Mouse (Mus musculus) hindbrain, embryonic 12.5 days (tissue): Measurements from ENCODE around the gene Vmn1r208. TPM values are rescaled to one million over a fixed set of nuclear protein-coding genes. Genes with fewer than 3 reads are reported as not detected.
"Not testable (repeated sequence)": the region's sequence is repeated elsewhere in the genome, so short reads cannot be mapped to it uniquely, and the experiment has no call there.

Source experiments
- ATAC-seq: fragments of 200-750 bp; cut with Nextera tagmentation; 2 replicates; pipeline ENCODE4 v1.8.0; 2017; ENCODE audit warnings: moderate TSS enrichment; ENCODE audit not compliant: low FRiP score
- H3K27ac ChIP-seq: fragments of 300-500 bp; sonication (generic); 2 replicates; pipeline ENCODE4 v1.5.1; 2016; ENCODE audit warnings: mild to moderate bottlenecking
- H3K27me3 ChIP-seq: fragments of 300-500 bp; sonication (generic); 2 replicates; pipeline ENCODE4 v1.6.1; 2016; ENCODE audit warnings: mild to moderate bottlenecking
- H3K36me3 ChIP-seq: fragments of 300-500 bp; sonication (generic); 2 replicates; pipeline ENCODE4 v1.6.1; 2016; ENCODE audit warnings: mild to moderate bottlenecking
- H3K4me1 ChIP-seq: fragments of 300-500 bp; sonication (generic); 2 replicates; pipeline ENCODE4 v1.6.1; 2016
- H3K4me2 ChIP-seq: fragments of 300-500 bp; sonication (generic); replicated peaks from 2 replicates; pipeline ENCODE4 v1.6.1; 2016; ENCODE audit warnings: mild to moderate bottlenecking
- H3K4me3 ChIP-seq: fragments of 300-500 bp; sonication (generic); 2 replicates; pipeline ENCODE4 v1.5.1; 2016; ENCODE audit warnings: mild to moderate bottlenecking
- H3K9ac ChIP-seq: fragments of 300-500 bp; sonication (generic); 2 replicates; pipeline ENCODE4 v1.6.1; 2016; ENCODE audit warnings: mild to moderate bottlenecking, moderate library complexity
- H3K9me3 ChIP-seq: fragments of 300-500 bp; sonication (generic); replicated peaks from 2 replicates; pipeline ENCODE4 v1.6.1; 2016; ENCODE audit warnings: mild to moderate bottlenecking
- WGBS: fragments of 180-500 bp; shearing (Covaris S2); methylation state at CpG from one replicate; pipeline ENCODE4 v1.1.7; 2016; 5-methylcytosine and 5-hydroxymethylcytosine counted together
- polyA plus RNA-seq: library from polyadenylated mRNA; unstranded; fragments of >200 nt; fragmentation: Nextera tagmentation; extraction: Ambion mirVana; gene quantifications from 2 replicates; pipeline ENCODE4 v1.2.1, GENCODE M21; 2016

Gene Vmn1r208
- polyA plus RNA-seq, result not detected in 2 replicates

DNA sequence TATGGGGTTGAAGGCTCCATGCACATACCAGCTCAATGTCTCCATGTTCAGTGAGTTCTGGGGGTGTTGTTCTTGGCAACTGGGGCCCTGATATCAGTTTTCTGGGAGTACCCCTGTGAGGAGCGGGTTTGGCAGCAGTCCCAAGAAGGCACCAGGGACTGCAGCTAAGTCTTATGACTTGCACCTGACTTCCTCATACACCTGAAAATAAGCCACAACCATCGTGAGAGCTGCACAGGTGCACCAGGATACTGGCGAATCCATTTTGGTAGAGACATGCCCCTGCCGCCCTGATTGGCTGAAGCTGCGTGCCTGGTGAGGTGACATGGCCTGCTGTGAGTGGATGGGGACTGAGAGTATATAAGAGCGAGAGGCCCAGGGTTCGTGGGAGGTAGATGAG is at the start of gene Vmn1r208:
TSS of gene Vmn1r208 (minus strand) at position 101 of the 400 bp plus-strand sequence.
- not testable (repeated sequence) for ATAC-seq, H3K9ac ChIP-seq, H3K27ac ChIP-seq, H3K4me2 ChIP-seq, H3K36me3 ChIP-seq, H3K4me3 ChIP-seq, H3K4me1 ChIP-seq, H3K27me3 ChIP-seq, H3K9me3 ChIP-seq
- WGBS, result no CpG with 5 or more reads among the region's 7 CpGs

DNA sequence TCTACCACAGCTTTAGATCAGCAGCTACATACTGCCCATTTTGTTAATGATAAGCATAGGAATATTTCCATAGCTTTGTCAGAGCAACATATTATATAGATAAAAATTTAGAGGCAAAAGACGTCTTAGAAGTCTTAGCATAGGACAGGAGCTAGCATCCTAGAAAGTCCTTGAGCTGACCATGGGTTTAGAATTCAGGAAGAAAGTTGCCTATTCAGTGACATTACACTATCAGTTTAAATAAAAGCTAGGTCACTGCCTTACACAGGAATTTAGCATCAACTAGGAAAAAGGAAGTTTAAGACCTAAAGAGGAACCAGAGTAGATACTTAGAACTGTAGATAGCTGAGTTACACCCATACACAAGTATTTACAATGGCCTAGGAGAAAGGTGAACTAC is 44.4 kb upstream of the Vmn1r208 start:
- H3K4me3 ChIP-seq, H3K4me1 ChIP-seq, H3K9ac ChIP-seq, H3K36me3 ChIP-seq, H3K27me3 ChIP-seq, ATAC-seq, H3K9me3 ChIP-seq, H3K4me2 ChIP-seq, H3K27ac ChIP-seq: not testable (repeated sequence)
- 89% methylated on average over 1 of the region's 1 CpGs for WGBS

DNA sequence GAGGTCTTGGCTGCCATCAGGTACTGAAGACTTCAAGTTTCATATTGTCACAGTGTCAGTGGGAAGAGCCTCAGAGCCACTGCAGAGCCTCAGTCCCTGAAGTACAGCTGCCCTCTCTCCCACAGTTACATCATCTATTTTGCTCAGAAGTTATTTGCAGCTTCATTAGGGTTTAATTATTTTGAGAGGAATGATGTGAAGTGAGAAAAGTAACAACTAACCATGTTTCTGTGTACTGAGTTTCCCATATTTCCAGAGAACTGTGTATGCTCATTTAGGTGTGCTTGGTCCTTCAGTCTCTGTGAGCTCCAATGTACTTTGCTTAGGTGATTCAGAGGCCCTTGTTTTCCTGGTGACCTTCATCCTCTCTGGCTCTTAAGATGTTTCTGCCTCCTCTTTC is 32.4 kb upstream of the Vmn1r208 start, which contains the start of gene Vmn1r209:
TSS of gene Vmn1r209 (minus strand) at position 101 of the 400 bp plus-strand sequence.
- not testable (repeated sequence) for H3K9ac ChIP-seq, H3K27ac ChIP-seq, H3K4me2 ChIP-seq, ATAC-seq, H3K4me1 ChIP-seq, H3K27me3 ChIP-seq, H3K4me3 ChIP-seq, H3K9me3 ChIP-seq, H3K36me3 ChIP-seq

DNA sequence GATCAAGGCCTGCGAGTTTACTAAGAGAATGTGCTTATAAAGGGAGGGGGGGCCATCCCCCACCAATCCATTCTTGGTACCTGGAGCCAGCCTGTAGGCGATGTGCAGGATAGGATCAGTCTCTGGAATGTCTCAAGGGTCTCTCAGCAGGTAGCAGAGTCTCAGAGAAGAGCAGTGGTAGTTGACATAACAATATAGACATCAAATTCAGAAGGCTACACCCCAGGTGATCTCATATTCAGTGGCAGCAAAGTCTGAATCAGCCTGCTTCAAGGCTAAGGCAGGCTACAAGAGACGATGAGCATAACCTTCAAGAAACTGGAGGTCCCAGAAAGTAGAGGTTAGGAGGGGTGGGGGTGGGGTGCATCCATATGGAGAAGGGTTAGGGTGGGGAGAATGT is 10.9 kb upstream of the Vmn1r208 start:
- not testable (repeated sequence) for H3K4me3 ChIP-seq, H3K4me2 ChIP-seq, ATAC-seq, H3K9me3 ChIP-seq, H3K27me3 ChIP-seq, H3K27ac ChIP-seq, H3K4me1 ChIP-seq, H3K36me3 ChIP-seq, H3K9ac ChIP-seq
- WGBS, result 81% methylated on average over 3 of the region's 3 CpGs

DNA sequence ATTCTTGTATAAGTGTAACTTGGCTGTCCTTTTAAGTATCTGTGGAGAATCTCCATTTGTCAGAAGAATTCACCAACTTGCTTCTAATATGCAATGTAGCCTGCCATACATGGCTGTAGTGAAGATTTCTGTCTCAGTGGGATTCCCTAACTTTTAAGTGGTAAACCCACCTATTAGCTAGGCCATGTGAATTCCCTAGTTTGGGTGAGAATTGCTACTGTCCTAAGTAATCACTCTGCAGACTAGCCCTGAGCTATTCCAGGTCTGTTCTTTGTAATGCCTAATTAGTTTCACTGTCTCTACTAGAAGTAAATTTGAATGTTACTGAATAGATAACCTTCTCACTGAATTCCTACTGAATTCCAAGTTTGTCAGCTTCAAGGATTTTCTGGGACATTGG is 7.0 kb upstream of the Vmn1r208 start:
- not testable (repeated sequence) for H3K9me3 ChIP-seq, H3K4me3 ChIP-seq, H3K36me3 ChIP-seq, H3K9ac ChIP-seq, H3K4me2 ChIP-seq, H3K4me1 ChIP-seq, H3K27ac ChIP-seq, H3K27me3 ChIP-seq, ATAC-seq

DNA sequence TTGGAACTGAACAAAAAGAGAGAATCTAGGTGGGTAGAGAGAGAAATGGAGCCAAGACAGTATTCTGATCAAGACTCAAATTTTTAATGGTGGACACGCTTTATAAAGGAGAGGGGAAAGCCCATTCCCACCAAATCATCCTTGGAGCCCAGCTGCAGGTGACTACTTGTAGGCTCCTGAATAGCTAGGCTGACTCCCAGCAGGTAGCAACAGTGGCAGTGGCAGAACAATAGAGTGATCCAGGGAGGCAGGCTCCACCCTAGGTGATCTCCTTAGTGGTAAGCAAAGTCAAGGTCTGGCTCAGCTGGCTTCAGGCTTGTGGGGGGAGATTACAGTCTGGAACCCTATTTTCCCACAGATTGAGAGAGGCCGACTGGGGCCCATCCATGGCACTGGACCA is 5.6 kb downstream of the Vmn1r208 start:
- WGBS, result 82% methylated on average over 1 of the region's 2 CpGs
- not testable (repeated sequence) for H3K9ac ChIP-seq, H3K9me3 ChIP-seq, ATAC-seq, H3K4me1 ChIP-seq, H3K27ac ChIP-seq, H3K27me3 ChIP-seq, H3K36me3 ChIP-seq, H3K4me3 ChIP-seq, H3K4me2 ChIP-seq

DNA sequence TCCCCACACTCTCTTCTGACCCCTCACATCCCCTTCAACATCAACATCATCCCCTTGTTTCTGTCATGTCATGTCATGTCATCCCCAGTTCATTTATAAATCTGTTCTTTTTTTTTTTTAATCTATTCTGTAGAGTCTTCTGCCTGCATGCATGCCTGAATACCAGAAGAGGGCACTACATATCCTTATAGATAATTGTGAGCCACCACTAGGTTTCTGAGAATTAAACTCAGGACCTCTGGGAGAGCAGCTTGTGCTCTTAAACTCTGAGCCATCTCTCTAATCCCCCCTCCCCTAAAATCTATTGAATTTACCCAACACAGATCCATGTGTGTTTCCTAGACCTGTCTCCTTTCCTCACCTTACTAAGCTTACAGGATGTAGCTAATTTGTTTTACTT is 29.7 kb downstream of the Vmn1r208 start:
- H3K36me3 ChIP-seq, result no peaks in the 10 kb centered on the region
- no peaks in the 10 kb centered on the region for H3K27me3 ChIP-seq
- H3K4me2 ChIP-seq, result no peak overlapping the region
- no peak overlapping the region for H3K4me3 ChIP-seq
- H3K9me3 ChIP-seq, result no peaks in the 10 kb centered on the region
- no peak overlapping the region for H3K27ac ChIP-seq
- H3K9ac ChIP-seq, result no peak overlapping the region
- ATAC-seq, result no peak
- no peaks in the 10 kb centered on the region for H3K4me1 ChIP-seq

DNA sequence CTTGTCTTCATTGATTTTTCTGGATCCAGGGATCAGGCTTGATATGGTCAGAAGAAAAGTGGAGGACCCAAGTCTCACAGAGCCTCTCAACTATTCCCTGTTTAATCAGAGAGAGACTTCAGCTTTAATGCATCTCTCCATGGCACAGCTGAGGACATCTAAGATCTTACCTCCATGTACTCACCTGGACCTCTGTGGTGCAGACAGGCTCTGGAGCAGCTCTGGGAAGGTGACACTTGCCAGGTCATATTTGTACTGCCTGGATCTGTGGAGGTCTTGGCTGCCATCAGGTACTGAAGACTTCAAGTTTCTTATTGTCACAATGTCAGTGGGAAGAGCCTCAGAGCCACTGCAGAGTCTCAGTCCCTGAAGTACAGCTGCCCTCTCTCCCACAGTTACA is 47.7 kb downstream of the Vmn1r208 start, which contains the start of gene Vmn1r207-ps:
TSS of gene Vmn1r207-ps (minus strand) at position 101 of the 400 bp plus-strand sequence.
- H3K36me3 ChIP-seq, H3K27ac ChIP-seq, H3K4me3 ChIP-seq, H3K9me3 ChIP-seq, ATAC-seq, H3K4me2 ChIP-seq, H3K27me3 ChIP-seq, H3K9ac ChIP-seq, H3K4me1 ChIP-seq: not testable (repeated sequence)

Other genes starting within 250 kb of the Vmn1r208 start
- gene Vmn1r204, start 224.2 kb downstream of the Vmn1r208 start, polyA plus RNA-seq, result not detected in 2 replicates
- not detected in 2 replicates for gene Vmn1r205, start 184.4 kb downstream of the Vmn1r208 start, polyA plus RNA-seq
- gene Vmn1r206, start 153.1 kb downstream of the Vmn1r208 start, polyA plus RNA-seq, result not detected in 2 replicates
- gene Vmn1r207-ps, start 47.8 kb downstream of the Vmn1r208 start, polyA plus RNA-seq, result not detected in 2 replicates
- not detected in 2 replicates for gene Vmn1r209, start 32.3 kb upstream of the Vmn1r208 start, polyA plus RNA-seq
- gene Vmn1r210, start 53.9 kb upstream of the Vmn1r208 start, polyA plus RNA-seq, result not detected in 2 replicates
- not detected in 2 replicates for gene Vmn1r211, start 80.2 kb upstream of the Vmn1r208 start, polyA plus RNA-seq
- not detected in 2 replicates for gene Vmn1r212, start 106.8 kb upstream of the Vmn1r208 start, polyA plus RNA-seq
- gene Vmn1r213, start 230.3 kb upstream of the Vmn1r208 start, polyA plus RNA-seq, result not detected in 2 replicates